Mouse (Mus musculus): ENCODE results near the gene Rab30.

Rab30 gene

DNA sequence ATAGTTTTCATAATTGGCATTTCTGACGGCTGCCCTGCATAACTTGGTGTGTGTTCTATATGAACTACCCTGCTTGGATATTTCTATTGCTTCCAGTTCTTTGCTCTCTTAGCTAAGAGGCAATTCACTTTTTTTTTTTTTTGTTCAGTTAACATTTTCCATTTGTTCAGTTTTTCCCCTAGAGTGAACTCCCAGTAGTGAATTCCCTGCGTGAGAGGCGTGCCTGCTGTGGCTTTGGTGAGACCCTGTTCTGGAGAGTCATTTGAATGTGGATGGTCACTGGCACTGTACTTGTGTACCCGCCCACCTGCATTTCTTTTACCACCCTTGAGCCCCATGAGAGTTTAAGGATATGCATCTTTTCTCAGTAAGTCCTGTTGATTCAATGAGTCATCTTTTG lies 60.8 kb downstream of the Rab30 start:
- DNase-seq, result no peak

DNA sequence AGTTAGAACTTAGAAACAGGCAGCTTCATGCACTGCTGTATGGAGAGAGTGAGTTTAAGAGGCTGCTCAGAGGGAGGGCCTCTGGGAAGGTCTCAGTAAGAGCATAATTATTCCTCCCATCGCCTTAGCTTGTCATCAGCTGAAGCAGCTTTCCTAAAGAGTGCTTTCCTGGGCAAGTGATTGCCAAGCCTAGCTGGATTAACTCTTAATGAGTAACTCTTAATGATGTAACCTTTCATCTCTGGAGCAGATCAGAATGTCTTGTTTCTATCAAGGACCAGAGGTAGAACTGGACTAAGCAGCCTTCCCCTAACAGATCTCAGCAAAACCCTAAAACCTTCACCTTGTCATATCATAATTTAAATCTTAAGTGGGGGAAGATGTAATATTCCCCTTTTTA lies 61.8 kb downstream of the Rab30 start:
- DNase-seq, result no peak

DNA sequence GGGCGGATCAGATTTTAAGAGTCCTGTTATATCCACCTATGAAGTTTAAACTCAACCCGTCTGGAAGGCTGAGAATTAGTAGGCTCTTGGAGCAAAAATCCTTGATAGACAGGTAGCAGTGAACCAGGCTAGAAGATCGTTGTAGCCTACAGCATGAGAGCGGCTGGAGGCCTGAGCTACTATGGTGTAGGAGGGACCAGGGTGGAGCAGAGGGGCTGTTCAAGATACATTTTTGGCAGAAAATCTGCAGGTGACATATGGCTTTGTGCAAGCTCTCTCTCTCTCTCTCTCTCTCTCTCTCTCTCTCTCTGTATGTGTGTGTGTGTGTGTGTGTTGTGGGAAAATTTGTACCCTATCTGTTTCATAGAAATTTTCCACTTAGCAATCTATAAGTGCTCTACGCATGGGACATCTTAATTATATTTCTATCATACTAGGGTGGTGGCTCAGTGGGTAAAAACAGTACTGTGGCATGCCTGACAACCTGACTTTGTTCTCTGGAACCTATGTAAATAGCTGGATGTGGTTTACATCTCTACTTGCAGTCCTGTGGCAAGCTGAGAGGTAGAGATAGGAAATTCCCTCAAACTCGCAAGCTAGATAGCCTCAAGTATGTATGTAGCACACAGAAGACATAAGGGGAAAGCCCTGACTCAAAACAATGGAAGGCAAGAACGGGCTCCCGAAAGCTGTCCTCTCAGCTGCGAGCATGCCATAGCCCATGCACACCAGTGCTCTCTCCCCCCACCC lies 63.7 kb downstream of the Rab30 start:
- no peak for DNase-seq

DNA sequence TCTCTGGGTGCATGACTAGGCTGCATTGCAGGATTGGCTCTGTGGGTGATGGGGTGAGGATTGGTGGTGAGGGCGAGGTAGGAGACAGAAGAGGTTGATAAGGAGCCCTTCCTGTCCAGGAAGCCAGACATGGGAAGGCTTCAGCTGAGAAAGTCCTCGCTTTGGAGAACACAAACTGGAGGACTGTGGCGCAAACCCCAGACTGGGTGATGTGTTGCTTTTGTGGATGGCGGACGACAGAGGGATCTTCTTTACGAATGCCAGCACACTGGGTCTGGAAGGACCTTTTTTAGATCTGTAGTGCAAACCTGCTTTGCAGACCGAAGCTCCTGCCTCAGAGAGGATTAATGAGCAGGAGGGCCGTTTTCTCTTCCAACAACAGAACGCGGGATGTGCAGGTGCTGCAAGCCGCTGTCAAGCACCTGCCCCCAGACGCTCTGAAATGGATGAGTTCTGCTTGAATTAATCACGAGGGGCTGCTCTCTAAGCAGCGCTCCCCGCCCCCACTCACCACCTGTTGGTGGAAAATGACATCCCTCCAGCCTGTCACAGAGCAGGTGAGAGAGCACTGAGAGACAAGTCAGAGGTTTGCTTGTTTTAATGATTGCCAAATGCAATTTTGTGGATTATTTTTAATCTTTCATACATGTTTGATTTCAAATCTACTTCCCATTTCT lies 65.2 kb downstream of the Rab30 start:
- DNase-seq, result no peak

DNA sequence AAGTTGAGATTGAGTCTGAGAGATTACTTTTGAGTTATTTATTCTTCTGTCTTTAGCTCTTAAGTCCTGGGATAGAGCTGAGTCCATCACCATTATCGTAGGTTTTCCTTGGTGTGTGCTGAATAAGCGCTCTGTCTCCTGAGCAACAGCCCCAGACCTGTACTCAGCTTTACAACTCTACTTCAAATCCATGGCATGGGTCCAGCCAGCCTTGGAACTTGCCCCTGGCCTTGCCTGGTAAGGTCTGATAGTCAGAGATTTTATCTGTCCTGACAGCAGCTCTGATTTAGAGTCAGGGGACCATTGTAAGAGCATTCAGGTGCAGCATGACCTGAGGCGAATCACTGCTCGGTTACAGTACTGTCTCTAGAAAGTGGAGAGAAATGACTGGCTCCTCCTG lies 66.1 kb downstream of the Rab30 start:
- peak; percentile 48 for DNase-seq

DNA sequence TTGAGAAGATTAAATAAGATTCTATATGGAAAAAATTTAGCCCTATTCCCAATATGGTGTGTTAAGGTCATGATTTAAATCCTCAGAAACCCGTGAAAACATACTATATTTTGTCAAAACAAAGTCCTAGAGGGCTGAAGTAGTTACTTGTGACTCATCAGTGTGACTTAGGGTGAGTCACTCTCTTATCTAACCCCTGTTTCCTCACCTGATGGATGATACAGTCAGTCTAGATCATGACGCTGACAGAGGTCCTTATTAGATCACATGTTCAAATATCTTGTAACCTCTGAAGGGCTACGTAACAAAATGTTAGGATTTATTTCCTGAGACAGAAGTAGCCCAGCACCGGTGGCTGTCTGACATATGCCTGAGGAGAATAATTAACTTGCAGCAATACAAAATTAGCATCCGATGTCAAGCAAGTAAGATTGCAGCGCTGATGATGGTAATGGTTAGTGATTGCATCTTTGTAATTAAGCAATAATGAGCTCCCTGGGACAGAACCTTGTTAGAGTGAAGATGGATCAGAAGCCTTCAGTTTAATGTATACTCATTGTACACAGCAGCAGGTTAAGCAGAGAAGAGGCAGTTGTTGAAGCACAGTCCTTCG lies 70.4 kb downstream of the Rab30 start:
- DNase-seq, result no peak

DNA sequence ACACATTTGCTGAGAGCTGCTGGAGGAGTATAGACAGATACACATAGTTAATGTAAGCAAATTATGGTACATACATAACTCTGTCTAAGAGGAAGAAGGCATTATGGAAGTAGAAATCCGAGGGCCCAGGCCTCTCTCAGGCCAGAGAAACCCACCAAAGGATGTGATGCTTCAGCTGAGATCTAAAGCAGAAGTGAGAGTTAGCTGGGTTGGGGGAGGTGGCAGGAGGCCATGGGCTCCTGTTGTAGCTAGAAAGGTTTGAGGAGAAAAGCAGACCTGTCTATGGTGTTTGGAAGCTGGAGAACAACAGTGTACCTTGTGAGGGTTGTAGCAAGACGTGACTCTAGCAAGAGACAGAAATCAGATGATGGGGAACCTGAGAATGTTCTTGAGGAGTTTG lies 75.8 kb downstream of the Rab30 start:
- DNase-seq, result no peak

DNA sequence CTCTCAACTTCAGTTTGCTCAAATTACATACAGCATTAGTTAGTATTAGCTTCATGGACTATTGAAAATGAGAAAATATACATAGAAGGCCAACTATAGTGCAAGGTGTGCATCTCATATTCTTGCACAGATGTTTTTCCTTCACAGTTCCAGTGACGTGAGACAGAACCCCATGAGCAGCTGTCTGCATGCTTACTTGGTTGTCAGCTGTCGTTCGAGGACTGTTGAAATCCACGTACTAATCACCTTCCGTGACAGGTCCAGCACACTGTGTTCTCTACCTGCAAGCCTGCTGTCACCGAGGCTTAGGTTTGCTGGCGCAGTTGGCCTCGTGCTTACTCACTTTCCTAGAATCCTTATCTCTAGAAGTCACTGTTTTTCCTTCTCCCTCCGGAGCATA lies 76.5 kb downstream of the Rab30 start:
- no peak for DNase-seq

DNA sequence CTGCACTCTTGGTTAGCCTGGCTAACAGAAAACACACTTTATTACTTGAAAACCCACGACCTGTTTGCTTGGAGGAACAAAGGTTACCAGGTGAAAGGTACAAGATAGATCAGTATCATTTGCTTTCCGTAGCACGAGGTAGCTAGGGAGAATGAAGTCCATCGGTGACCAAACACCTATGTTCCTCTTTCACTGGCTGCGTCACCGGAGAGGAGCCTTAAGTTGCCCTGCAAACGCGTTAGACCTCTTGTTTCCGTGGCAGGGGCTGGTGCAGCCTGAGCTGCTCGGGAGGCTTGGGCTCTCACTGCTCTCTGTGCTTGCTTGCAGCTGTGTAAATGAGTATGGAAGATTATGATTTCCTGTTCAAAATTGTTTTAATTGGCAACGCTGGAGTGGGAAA lies 78.3 kb downstream of the Rab30 start:
- peak; percentile 19 for DNase-seq

DNA sequence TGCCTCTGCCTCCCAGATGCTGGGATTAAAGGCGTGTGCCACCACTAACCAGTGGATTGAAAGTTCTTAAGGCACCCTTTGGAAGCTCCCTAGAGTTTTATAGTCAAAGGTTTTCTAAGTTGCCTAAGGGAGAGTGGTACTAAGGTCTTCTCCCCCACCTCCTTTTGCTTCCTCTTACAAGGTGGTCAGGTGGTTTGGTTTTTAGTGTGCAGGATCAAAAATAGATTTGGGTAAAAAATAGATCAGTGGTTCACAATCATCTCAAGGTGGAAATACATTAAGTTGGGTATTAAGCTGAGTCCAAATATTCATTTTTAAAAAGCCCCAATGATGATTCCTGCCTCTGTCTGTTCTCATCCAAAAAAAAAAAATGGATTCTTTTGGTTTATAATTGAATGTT lies 79.0 kb downstream of the Rab30 start:
- DNase-seq, result no peak

DNA sequence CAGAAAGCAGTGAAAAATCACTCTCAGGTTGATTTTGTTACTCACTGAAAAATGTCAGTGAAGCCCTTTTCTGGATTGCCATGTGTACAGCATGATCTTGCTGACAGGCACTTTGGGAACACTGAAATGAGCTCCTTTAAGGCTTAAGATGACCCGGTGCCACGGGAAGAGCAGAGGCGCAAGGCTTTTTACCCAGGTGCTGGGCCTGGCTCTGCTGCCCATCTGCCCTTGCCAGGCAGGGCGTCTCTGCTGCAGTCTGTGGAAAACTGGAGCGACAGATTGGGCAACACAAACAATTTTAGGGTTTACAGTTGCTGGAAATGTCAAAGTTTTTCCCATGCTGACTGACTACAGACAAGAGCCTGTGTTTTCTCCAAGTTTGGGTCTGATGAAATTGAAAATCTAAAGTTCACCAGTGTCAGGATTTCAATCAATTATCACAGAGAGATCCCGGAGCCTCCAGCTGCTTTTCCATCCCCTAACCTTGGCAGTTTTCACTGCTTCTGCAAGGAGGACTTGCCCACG lies 79.6 kb downstream of the Rab30 start:
- no peak for DNase-seq

DNA sequence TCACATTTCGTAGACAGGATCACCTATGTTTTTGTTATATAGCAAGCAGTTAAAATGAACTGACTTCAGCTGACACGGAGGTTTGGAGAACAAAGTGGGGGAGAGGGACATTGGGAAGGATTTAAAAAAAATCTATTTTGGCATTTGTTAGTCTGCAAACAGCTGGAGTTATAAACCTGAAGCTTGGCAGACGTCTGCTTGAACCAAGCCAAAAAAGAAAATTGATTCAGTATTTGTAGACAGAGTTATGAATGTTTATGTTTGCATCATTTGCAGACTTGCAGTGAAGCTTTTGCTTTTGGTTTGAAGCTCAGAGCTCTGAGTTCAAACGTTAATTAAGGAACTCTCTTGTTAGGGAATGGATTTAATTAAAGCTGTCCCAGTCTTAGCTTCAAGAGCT lies 80.5 kb downstream of the Rab30 start:
- DNase-seq, result no peak

DNA sequence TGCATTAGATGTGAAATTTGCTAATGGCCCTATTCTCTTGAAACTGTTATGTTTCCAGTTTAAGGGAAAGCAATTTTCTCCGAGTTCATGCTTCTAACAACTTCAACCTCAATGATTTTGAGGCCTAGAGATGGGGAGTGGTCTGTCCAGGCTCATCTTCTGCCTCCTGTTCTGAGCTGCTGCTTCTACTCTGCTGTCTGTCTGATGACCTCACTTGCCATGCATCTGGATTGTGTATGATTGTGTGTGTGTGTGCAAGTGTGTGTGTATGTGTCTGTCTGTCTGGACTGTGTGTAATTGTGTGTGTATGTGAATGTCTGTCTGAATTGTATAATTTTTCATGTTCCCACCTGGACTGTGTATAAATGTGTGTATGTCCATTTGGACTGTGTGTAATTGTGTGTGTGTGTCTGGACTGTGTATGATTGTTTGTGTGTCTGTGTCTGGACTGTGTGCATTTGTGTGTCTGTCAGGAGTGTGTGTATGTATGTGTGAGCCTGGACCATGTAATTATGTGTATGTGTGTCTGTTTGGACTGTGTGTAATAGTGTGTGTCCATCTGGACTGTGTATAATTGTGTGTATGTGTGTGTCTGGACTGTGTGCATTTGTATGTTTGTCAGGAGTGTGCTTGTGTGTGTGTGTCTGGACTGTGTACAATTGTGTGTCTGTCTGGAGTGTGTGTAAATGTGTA lies 81.2 kb downstream of the Rab30 start:
- no peak for DNase-seq

DNA sequence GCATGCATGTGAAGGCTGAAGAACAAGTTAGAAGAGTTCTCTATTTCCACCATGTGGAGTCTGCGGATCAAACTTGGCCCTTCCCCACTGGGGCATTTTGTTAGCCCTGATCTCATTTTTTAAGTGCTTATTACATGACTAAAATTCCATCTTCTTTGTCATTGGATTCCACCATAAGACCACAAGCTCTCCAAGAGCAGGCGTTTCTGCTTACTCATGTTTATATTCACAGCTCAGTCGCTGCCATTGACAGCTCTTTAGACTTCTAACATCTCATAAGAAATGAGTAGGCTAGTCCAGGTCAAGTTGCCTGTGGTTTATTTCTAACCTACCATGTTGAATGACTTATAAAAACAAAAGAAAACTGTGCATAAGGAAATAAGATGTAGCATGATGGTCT lies 84.8 kb downstream of the Rab30 start:
- no peak for DNase-seq

DNA sequence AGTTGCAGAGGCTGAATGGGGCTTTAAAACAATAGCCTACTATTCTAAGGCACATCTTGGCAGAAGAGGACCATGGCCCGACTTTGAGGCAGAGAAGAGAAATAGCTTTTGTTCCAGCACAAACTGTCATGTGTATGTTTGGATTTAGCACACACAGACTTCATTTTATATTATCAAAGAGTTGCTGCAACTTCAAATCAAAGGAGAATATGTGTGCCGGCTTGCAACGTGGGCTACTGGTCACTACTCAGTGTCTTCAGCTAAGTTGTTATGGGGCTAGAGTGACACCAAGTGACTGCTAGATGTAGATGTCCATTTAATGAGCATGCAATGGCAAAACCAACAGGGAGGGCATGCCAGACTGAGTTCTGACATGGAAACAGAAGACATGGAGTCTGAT lies 86.6 kb downstream of the Rab30 start:
- DNase-seq, result no peak

DNA sequence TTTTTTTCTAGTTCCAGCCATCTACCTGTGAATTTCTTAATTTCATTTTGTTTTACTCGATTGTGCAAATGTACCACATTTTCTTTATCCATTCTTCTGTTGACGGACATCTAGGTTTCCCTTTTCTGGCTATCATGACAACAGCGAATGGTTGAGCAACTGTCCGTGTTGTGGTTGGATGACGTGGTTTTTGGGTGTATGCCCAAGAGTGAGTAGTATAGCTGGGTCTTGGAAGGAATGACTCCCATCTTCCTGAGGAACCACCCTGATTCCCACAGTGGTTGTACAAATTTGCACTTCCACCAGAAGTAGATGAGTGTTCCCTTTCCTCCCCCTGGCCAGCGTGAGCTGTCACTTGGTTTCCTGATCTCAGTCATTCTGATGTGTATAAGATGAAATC lies 91.0 kb downstream of the Rab30 start:
- no peak for DNase-seq

DNA sequence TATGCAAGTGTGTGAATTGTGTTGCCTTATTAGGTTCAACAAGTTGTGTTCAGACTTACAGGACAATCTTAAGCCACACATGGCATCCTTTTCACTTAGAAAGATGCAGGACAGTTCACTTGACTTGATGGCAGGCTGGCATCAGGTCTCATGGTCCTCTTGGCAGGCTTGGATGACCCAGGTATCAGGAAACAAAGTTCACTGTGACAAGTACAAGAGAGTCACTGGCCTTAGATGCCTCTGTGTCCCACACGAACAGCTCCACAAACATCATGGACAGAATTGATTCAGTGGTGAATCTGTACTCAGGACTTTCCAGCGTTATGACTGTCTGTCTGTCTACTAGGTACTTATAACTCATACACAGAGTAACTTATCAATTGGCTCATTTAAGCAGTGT lies 93.0 kb downstream of the Rab30 start:
- DNase-seq, result no peak

DNA sequence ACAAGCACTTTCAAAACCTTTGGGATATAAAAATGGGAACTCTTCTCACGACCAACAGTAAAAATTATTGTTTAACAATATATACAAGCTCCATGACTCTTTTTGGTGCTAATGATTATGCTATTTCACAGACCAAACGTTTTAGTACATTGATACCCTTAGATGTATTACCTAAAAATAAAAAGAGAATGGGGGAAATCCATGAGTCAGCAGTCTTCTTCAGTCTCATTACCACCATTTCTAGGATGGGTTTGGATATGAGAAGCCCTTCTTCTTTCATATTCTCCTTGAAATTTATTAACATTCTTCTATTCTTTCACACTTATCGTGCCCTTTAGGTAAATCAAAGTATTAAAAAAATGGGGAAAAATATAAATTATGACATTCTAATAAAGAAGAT lies 95.0 kb downstream of the Rab30 start:
- no peak for DNase-seq

DNA sequence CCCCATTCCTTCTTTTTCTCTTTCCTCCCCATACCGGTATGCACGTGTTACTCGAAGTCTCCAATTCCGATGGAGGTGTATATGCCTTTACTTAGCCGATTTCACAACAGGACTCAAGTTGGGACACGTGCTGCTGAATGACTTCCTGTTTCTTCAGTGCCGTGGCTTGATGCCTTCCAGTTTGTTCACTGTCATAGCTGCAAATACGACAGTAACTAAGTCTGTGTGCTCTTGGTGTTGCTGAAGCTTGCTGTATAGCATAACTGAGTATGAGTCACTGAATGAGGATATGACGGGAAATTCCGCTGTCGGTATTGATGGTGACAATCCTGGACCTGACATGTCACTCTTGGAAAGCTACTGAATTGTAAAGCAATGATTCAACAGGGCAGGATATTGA lies 95.8 kb downstream of the Rab30 start:
- DNase-seq, result no peak

DNA sequence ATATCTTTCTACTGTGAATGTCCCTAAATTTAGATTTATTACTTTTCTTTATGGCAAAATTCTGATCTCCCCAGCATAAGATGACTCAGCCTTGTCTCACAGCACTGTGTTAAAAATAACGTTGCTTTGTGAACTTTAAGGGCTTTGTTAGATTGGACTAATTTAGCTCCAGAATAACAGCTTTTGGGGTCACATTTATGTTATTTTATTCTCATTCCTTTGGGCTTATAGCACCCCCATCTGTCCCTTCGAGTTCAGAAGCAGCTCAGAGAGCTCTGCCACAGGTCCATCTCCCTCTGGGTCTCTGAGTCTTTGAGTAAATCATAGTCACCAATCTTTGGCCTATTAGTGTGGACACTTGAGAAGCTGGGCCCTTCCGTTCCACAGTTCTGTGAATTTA lies 96.5 kb downstream of the Rab30 start:
- no peak for DNase-seq

DNA sequence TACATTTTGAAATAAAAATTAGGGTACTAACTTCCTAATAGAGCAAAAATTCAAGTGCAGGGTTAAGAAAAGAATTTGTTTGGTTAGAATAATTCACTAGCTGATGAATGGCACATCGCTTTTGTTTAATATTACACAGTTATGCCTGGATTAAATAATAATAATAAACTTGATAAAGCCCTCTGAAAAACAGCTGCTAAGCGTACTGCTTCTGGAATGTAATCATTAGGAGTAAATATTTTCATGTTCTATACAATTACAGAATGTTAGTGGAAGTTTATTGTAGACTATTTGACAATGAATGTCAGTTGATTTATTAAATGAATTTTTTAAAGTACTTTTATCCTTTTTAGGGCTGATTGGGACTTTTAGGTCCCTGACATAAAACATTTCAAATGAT lies 100.9 kb downstream of the Rab30 start:
- DNase-seq, result no peak

DNA sequence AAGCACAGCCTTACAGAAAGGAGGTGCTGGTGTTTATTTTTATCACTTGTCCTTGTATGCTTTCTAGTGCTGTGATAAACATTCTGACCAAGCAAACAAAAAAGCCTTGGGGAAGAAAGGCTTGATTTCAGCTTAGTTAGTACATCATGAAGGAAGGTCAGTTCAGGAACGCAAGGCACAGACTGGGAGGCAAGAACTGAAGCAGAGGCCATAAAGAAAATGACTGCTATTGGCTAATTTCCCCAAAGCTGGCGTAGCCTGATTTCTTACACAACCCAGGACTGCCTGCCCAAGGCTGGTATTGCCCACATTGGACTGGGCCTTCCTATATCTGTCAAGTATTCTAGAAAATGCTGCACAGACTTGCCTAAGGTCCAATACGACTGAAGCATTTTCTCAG lies 106.8 kb downstream of the Rab30 start:
- DNase-seq, result no peak

DNA sequence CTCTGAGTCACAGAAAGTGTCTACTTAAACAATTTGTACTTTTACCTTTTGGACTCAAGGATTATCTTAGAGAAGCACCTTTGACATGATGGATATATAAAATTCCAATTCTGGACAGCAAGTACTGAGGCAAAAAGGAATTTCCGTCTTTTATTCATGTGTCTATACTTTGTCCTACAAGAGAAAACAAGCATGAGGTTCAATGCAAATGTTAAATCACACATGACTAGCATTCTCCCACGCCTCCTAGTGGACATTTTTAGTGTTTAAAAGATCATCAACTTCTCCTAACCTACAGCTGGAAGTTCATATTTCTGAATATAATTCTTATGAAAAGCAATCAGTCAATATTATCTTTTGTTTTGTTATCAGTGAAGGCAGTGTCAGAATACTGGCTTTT lies 125.1 kb downstream of the Rab30 start:
- no peak for DNase-seq

DNA sequence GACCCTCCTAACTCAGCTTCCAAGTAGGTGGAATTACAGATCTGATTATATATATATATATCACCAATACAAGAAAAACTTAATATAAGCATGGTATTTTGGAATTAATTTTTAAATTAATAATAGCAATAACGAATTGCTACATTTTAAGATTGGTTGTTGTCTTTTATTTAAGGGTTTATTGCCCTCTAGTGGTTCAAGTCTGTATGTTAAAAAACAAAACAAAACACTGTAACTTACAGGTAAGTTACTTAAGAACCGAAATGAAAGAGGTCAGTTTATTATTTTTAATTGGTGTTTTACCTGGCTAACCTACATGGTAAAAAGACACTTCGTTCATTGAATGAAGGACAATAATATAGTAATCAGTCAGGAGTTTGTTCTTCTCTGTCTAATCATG lies 128.8 kb downstream of the Rab30 start:
- DNase-seq, result no peak

Measured in kidney, adult 18-20 months (tissue).